Mouse (Mus musculus) ES-E14 (cell line): Measurements from ENCODE around the gene Gm38392. TPM values are rescaled to one million over a fixed set of nuclear protein-coding genes. Genes with fewer than 3 reads are reported as not detected.

Experiments
- DNase-seq: peaks from one replicate; pipeline ENCODE4 v3.0.0-alpha.2; 2013; ENCODE audit warnings: low read depth, low spot score
- H3K27ac ChIP-seq: 2 replicates; pipeline ENCODE4 v1.5.1; 2012; ENCODE audit warnings: low read depth, mild to moderate bottlenecking, low read length, moderate library complexity, mixed read lengths; ENCODE audit not compliant: poor library complexity, insufficient read depth, severe bottlenecking
- H3K36me3 ChIP-seq: 2 replicates; pipeline ENCODE4 v1.6.1; 2012; ENCODE audit warnings: mild to moderate bottlenecking, low read length, moderate library complexity, mixed read lengths; ENCODE audit not compliant: control insufficient read depth, poor library complexity, insufficient read depth, severe bottlenecking
- H3K4me1 ChIP-seq, 2 experiments: fragments of 150-350 bp in 1 of 2; sonication (generic) in 1 of 2; 2 replicates each; pipeline ENCODE4 v1.6.1; 2012; ENCODE audit warnings: low read length in 2 of 2, mild to moderate bottlenecking in 1 of 2, mixed read lengths in 1 of 2; ENCODE audit not compliant: control insufficient read depth in 2 of 2, insufficient read depth in 2 of 2, poor library complexity in 1 of 2
- H3K4me3 ChIP-seq, 2 experiments: fragments of 150-350 bp in 1 of 2; sonication (generic) in 1 of 2; 2 replicates each; pipeline ENCODE4 v1.5.1; 2012; ENCODE audit warnings: low read length in 2 of 2, low read depth in 1 of 2, mild to moderate bottlenecking in 1 of 2, mixed read lengths in 1 of 2; ENCODE audit not compliant: insufficient read depth in 1 of 2, poor library complexity in 1 of 2, severe bottlenecking in 1 of 2
- H3K9ac ChIP-seq: 2 replicates; pipeline ENCODE4 v1.6.1; 2012; ENCODE audit warnings: low read depth, mild to moderate bottlenecking, low read length, mixed read lengths; ENCODE audit not compliant: poor library complexity, insufficient read depth, severe bottlenecking
- H3K9me3 ChIP-seq: fragments of 150-350 bp; sonication (generic); 2 replicates; pipeline ENCODE4 v1.6.1; 2012; ENCODE audit warnings: low read depth, mild to moderate bottlenecking, low read length; ENCODE audit not compliant: control insufficient read depth, insufficient read depth
- CHD2 ChIP-seq: IDR thresholded peaks from 2 replicates; pipeline ENCODE4 v1.6.1; 2014; ENCODE audit warnings: mild to moderate bottlenecking, low read depth, low read length, inconsistent platforms
- HCFC1 ChIP-seq: IDR thresholded peaks from 2 replicates; pipeline ENCODE4 v1.6.1; 2012; ENCODE audit warnings: low read length, inconsistent platforms, borderline replicate concordance; ENCODE audit not compliant: insufficient read depth
- MAFK ChIP-seq: IDR thresholded peaks from 2 replicates; pipeline ENCODE4 v1.6.1; 2014; ENCODE audit warnings: mild to moderate bottlenecking, low read depth, low read length, inconsistent platforms; ENCODE audit not compliant: insufficient read depth
- ZC3H11A ChIP-seq: IDR thresholded peaks from 2 replicates; pipeline ENCODE4 v1.6.1; 2012; ENCODE audit warnings: low read depth, mild to moderate bottlenecking, inconsistent platforms, low read length, borderline replicate concordance
- ZNF384 ChIP-seq: IDR thresholded peaks from 2 replicates; pipeline ENCODE4 v1.6.1; 2012; ENCODE audit warnings: low read depth, low read length, inconsistent platforms
- in situ Hi-C, 2 experiments: fragments of 600-800 bp; cut with MboI; formaldehyde crosslinking; loops; one replicate each; pipeline ENCODE4 v1.15.1; 2025; ENCODE audit warnings: low sequenced_read_pairs in 2 of 2, inconsistent platforms in 1 of 2; ENCODE audit not compliant: unreplicated experiment in 2 of 2
- total RNA-seq: library from RNA; depleted of rRNA; stranded (reverse); fragments of 300-350 nt; gene quantifications from 2 replicates; pipeline ENCODE4 v1.2.3, GENCODE M21; 2012

Gm38392 gene
- total RNA-seq, 1 experiment, result 2.4 TPM

GRCm38 (mm10) chr3:88214971-88215552, 71.9 kb downstream of the Gm38392 start:
- no peak for DNase-seq
- Histone ChIP-seq H3K4me3 (peak overlapping the region; percentile 65 to 69), H3K9me3 (no peaks in the 10 kb centered on the region), H3K36me3 (no peaks in the 10 kb centered on the region), H3K4me1 (peaks cover 0 to 4% of the 10 kb centered on the region in 2 experiments; a peak in 1 of 4 replicates), H3K9ac (peak overlapping the region; percentile 36; the same call in 1 of the 2 replicates), H3K27ac (no peak overlapping the region)
- no peak for TF ChIP-seq ZNF384
- TF ChIP-seq CHD2, result no peak
- no peak for TF ChIP-seq HCFC1
- no peak for TF ChIP-seq MAFK
- in situ Hi-C loops, result no loop called here

- peak overlapping the region; percentile 36 for H3K9ac ChIP-seq
- H3K27ac ChIP-seq, result no peak overlapping the region
Observed at GRCm38 (mm10) chr3:88214197-88214938, 72.6 kb downstream of the Gm38392 start.

DNA sequence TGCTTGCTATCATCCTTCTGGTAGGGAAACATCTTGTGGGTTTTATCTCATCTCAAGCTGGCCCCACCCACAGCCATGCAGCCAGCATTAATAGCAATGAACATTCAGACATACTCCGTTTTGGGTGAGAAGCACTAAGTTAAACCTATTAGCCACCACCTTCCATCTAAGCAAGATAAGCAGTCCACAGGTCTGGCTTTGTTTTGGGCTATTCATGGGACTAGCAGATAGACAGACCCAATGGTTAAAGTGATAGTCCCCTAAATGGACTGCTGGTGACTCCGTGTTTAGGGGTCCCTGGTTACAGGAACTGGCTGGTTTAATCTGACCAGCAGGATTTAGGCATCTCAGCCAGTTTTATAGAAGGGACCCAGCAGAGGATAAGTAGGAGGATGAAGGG, 74.0 kb downstream of the Gm38392 start:
- Histone ChIP-seq H3K27ac (no peak overlapping the region), H3K9ac (no peak overlapping the region), H3K4me3 (no peak overlapping the region), H3K4me1 (peaks cover 0 to 4% of the 10 kb centered on the region in 2 experiments; a peak in 1 of 4 replicates), H3K9me3 (no peaks in the 10 kb centered on the region), H3K36me3 (no peaks in the 10 kb centered on the region)
- TF ChIP-seq HCFC1 (no peak), ZNF384 (no peak)
- in situ Hi-C loops, result no loop called here
- no peak for DNase-seq

More at GRCm38 (mm10) chr3:88214197-88214938, 72.6 kb downstream of the Gm38392 start:
- H3K36me3 ChIP-seq, result no peaks in the 10 kb centered on the region
- in situ Hi-C loops, result no loop called here
- no peak for DNase-seq
- H3K4me3 ChIP-seq, result peak overlapping the region; percentile 65 to 69
- TF ChIP-seq MAFK, result no peak
- TF ChIP-seq ZC3H11A, result no peak
- TF ChIP-seq CHD2, result no peak
- no peak for TF ChIP-seq ZNF384
- TF ChIP-seq HCFC1, result no peak
- H3K9me3 ChIP-seq, result no peaks in the 10 kb centered on the region
- peaks cover 0 to 4% of the 10 kb centered on the region in 2 experiments; a peak in 1 of 4 replicates for H3K4me1 ChIP-seq

DNA sequence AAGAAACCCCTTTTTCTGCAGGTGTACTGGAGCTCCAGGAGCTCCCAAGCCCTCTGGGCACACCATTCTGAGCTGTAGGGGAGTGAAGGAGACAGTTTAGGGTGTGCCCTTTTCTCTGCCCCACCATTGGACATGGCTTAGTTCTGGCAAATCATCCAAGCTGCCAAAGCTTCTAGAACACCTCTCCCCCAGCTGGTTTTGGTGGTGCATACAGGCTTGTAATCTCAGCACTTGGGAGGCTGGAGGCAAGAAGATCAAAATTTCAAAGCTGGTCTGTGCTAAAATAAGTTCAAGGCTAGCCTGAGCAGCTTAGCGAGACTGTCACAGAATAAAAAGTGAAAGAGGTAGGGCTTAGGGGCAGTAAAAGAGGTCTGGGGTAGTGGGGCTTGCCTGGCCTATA, 74.7 kb downstream of the Gm38392 start:
- in situ Hi-C loops, result no loop called here

More for the DNA sequence above, 74.7 kb downstream of the Gm38392 start:
- no peak for DNase-seq
- Histone ChIP-seq H3K9ac (no peak overlapping the region), H3K4me3 (no peak overlapping the region), H3K36me3 (no peaks in the 10 kb centered on the region), H3K9me3 (no peaks in the 10 kb centered on the region), H3K4me1 (peaks cover 0 to 4% of the 10 kb centered on the region in 2 experiments; a peak in 1 of 4 replicates), H3K27ac (no peak overlapping the region)
- TF ChIP-seq ZNF384, result no peak
- no peak for TF ChIP-seq HCFC1
- TF ChIP-seq MAFK, result no peak
- no peak for TF ChIP-seq CHD2
- TF ChIP-seq ZC3H11A, result no peak
